Mouse (Mus musculus) heart, embryonic 15.5 days (tissue): ENCODE results near the gene Nup62. TPM values are rescaled to one million over a fixed set of nuclear protein-coding genes. Genes with fewer than 3 reads are reported as not detected.

ENCODE experiments used
- ATAC-seq: fragments of 200-750 bp; cut with Nextera tagmentation; replicated peaks from 2 replicates; pipeline ENCODE4 v1.8.0; 2017; ENCODE audit warnings: low read depth, moderate TSS enrichment; ENCODE audit not compliant: insufficient number of reproducible peaks, insufficient read depth, low FRiP score
- H3K27ac ChIP-seq: fragments of 300-500 bp; sonication (generic); 2 replicates; pipeline ENCODE4 v1.5.1; 2015; ENCODE audit warnings: mild to moderate bottlenecking, inconsistent platforms
- H3K27me3 ChIP-seq: fragments of 300-500 bp; sonication (generic); 2 replicates; pipeline ENCODE4 v1.6.1; 2015; ENCODE audit warnings: inconsistent platforms
- H3K36me3 ChIP-seq: fragments of 300-500 bp; sonication (generic); 2 replicates; pipeline ENCODE4 v1.6.1; 2015; ENCODE audit warnings: mild to moderate bottlenecking, inconsistent platforms
- H3K4me1 ChIP-seq: fragments of 300-500 bp; sonication (generic); replicated peaks from 2 replicates; pipeline ENCODE4 v1.6.1; 2015; ENCODE audit warnings: inconsistent platforms
- H3K4me2 ChIP-seq: fragments of 300-500 bp; sonication (generic); 2 replicates; pipeline ENCODE4 v1.6.1; 2015; ENCODE audit warnings: inconsistent platforms, mild to moderate bottlenecking, moderate library complexity
- H3K4me3 ChIP-seq: fragments of 300-500 bp; sonication (generic); 2 replicates; pipeline ENCODE4 v1.5.1; 2015; ENCODE audit warnings: mild to moderate bottlenecking, inconsistent platforms
- H3K9ac ChIP-seq: fragments of 300-500 bp; sonication (generic); 2 replicates; pipeline ENCODE4 v1.6.1; 2015; ENCODE audit warnings: mild to moderate bottlenecking, inconsistent platforms
- H3K9me3 ChIP-seq: fragments of 300-500 bp; sonication (generic); replicated peaks from 2 replicates; pipeline ENCODE4 v1.6.1; 2016; ENCODE audit warnings: inconsistent platforms
- WGBS: fragments of 180-500 bp; shearing (Covaris S2); methylation state at CpG from one replicate; pipeline ENCODE4 v1.1.7; 2015; ENCODE audit warnings: mixed read lengths; 5-methylcytosine and 5-hydroxymethylcytosine counted together
- polyA plus RNA-seq: library from polyadenylated mRNA; unstranded; fragments of >200 nt; fragmentation: Nextera tagmentation; extraction: Ambion mirVana; gene quantifications from 2 replicates; pipeline ENCODE4 v1.2.1, GENCODE M21; 2015

Nup62 gene
- polyA plus RNA-seq, 1 experiment from 2014 or later: 57.2 TPM

GRCm38 (mm10) chr7:44850146-44850545 lies 34.3 kb downstream of the Nup62 start:
- peak overlapping the region; percentile 87 for H3K4me3 ChIP-seq
- H3K4me2 ChIP-seq: peak overlapping the region; percentile 76
- H3K27ac ChIP-seq: peak overlapping the region; percentile 97
- peaks cover 25% of the 10 kb centered on the region for H3K36me3 ChIP-seq
- peak overlapping the region; percentile 78 for H3K9ac ChIP-seq
- ATAC-seq: peak; percentile 36
- WGBS: under 1% methylated on average over 33 of the region's 33 CpGs
- H3K4me1 ChIP-seq: peaks cover 50% of the 10 kb centered on the region
- H3K27me3 ChIP-seq: no peaks in the 10 kb centered on the region
- H3K9me3 ChIP-seq: no peaks in the 10 kb centered on the region

- Histone ChIP-seq H3K27me3 (no peaks in the 10 kb centered on the region), H3K4me1 (peaks cover 59% of the 10 kb centered on the region), H3K9me3 (no peaks in the 10 kb centered on the region), H3K4me2 (peak overlapping the region; percentile 76), H3K36me3 (peaks cover 16% of the 10 kb centered on the region), H3K4me3 (peak overlapping the region; percentile 87), H3K27ac (peak overlapping the region; percentile 97), H3K9ac (peak overlapping the region; percentile 78)
- no peak for ATAC-seq
- 71% methylated on average over 8 of the region's 8 CpGs for WGBS
These were observed 35.1 kb downstream of the Nup62 start for GRCm38 (mm10) chr7:44850789-44851624.

GRCm38 (mm10) chr7:44851625-44852234 lies 35.8 kb downstream of the Nup62 start:
- peaks cover 64% of the 10 kb centered on the region for H3K4me1 ChIP-seq
- ATAC-seq: no peak
- 0 out of 2 replicates have a peak overlapping the region, but pooled peaks have one; percentile 76 for H3K4me2 ChIP-seq
- no peak overlapping the region for H3K27ac ChIP-seq
- H3K27me3 ChIP-seq: no peaks in the 10 kb centered on the region
- H3K36me3 ChIP-seq: peaks cover 9% of the 10 kb centered on the region
- no peaks in the 10 kb centered on the region for H3K9me3 ChIP-seq
- 91% methylated on average over 12 of the region's 12 CpGs for WGBS
- H3K9ac ChIP-seq: no peak overlapping the region
- H3K4me3 ChIP-seq: no peak overlapping the region

- ATAC-seq: no peak
- no peak overlapping the region for H3K4me3 ChIP-seq
- no peaks in the 10 kb centered on the region for H3K27me3 ChIP-seq
- H3K27ac ChIP-seq: no peak overlapping the region
- no peak overlapping the region for H3K4me2 ChIP-seq
- 86% methylated on average over 36 of the region's 36 CpGs for WGBS
- no peaks in the 10 kb centered on the region for H3K9me3 ChIP-seq
- H3K9ac ChIP-seq: no peak overlapping the region
- peaks cover 63% of the 10 kb centered on the region for H3K4me1 ChIP-seq
- peaks cover 7% of the 10 kb centered on the region for H3K36me3 ChIP-seq
These were observed 36.6 kb downstream of the Nup62 start for GRCm38 (mm10) chr7:44852259-44853027.

- no peak overlapping the region for H3K27ac ChIP-seq
- no peak for ATAC-seq
- H3K4me1 ChIP-seq: peaks cover 63% of the 10 kb centered on the region
- H3K27me3 ChIP-seq: no peaks in the 10 kb centered on the region
- H3K9ac ChIP-seq: no peak overlapping the region
- WGBS: 88% methylated on average over 2 of the region's 2 CpGs
- peaks cover 7% of the 10 kb centered on the region for H3K36me3 ChIP-seq
- H3K9me3 ChIP-seq: no peaks in the 10 kb centered on the region
- no peak overlapping the region for H3K4me2 ChIP-seq
- no peak overlapping the region for H3K4me3 ChIP-seq
These were observed 37.2 kb downstream of the Nup62 start for GRCm38 (mm10) chr7:44853065-44853464.

- 25% methylated on average over 26 of the region's 26 CpGs for WGBS
These were observed 37.9 kb downstream of the Nup62 start for GRCm38 (mm10) chr7:44853596-44854355.

GRCm38 (mm10) chr7:44854356-44855031 lies 38.6 kb downstream of the Nup62 start:
- Histone ChIP-seq H3K4me3 (peak overlapping the region; percentile 67), H3K9me3 (no peaks in the 10 kb centered on the region), H3K27ac (peak overlapping the region; percentile 98), H3K27me3 (no peaks in the 10 kb centered on the region), H3K9ac (peak overlapping the region; percentile 68), H3K4me1 (peaks cover 67% of the 10 kb centered on the region), H3K4me2 (peak overlapping the region; percentile 87), H3K36me3 (peaks cover 7% of the 10 kb centered on the region)
- ATAC-seq: peak; percentile 41
- WGBS: 1% methylated on average over 45 of the region's 45 CpGs

More at GRCm38 (mm10) chr7:44853596-44854355, 37.9 kb downstream of the Nup62 start:
- no peak for ATAC-seq
- Histone ChIP-seq H3K4me2 (peak overlapping the region; percentile 87), H3K9me3 (no peaks in the 10 kb centered on the region), H3K9ac (peak overlapping the region; percentile 68), H3K36me3 (peaks cover 7% of the 10 kb centered on the region), H3K4me1 (peaks cover 67% of the 10 kb centered on the region), H3K27ac (peak overlapping the region; percentile 98), H3K27me3 (no peaks in the 10 kb centered on the region), H3K4me3 (peak overlapping the region; percentile 67)

GRCm38 (mm10) chr7:44855036-44855435 lies 39.1 kb downstream of the Nup62 start:
- H3K4me2 ChIP-seq: peak overlapping the region; percentile 87
- peak overlapping the region; percentile 67 for H3K4me3 ChIP-seq
- H3K4me1 ChIP-seq: peaks cover 70% of the 10 kb centered on the region
- no peaks in the 10 kb centered on the region for H3K9me3 ChIP-seq
- peak overlapping the region; percentile 68 for H3K9ac ChIP-seq
- WGBS: 38% methylated on average over 10 of the region's 10 CpGs
- H3K27ac ChIP-seq: peak overlapping the region; percentile 98
- H3K36me3 ChIP-seq: peaks cover 7% of the 10 kb centered on the region
- H3K27me3 ChIP-seq: no peaks in the 10 kb centered on the region
- no peak for ATAC-seq

GRCm38 (mm10) chr7:44856265-44856916 lies 40.5 kb downstream of the Nup62 start:
- peaks cover 71% of the 10 kb centered on the region for H3K4me1 ChIP-seq
- no peak for ATAC-seq
- 54% methylated on average over 9 of the region's 9 CpGs for WGBS

GRCm38 (mm10) chr7:44857042-44857552 lies 41.2 kb downstream of the Nup62 start, which contains the start of gene Pnkp:
Gene Pnkp, plus strand, starts transcription at chr7:44857139.
- WGBS: 0% methylated on average over 32 of the region's 32 CpGs
- H3K4me1 ChIP-seq: peaks cover 70% of the 10 kb centered on the region

More at GRCm38 (mm10) chr7:44856265-44856916, 40.5 kb downstream of the Nup62 start:
- H3K4me3 ChIP-seq: peak overlapping the region; percentile 86
- no peaks in the 10 kb centered on the region for H3K9me3 ChIP-seq
- no peaks in the 10 kb centered on the region for H3K27me3 ChIP-seq
- H3K36me3 ChIP-seq: peaks cover 7% of the 10 kb centered on the region
- peak overlapping the region; percentile 88; the same call in 1 of the 2 replicates for H3K9ac ChIP-seq
- peak overlapping the region; percentile 95 for H3K4me2 ChIP-seq
- H3K27ac ChIP-seq: peak overlapping the region; percentile 93

More at GRCm38 (mm10) chr7:44857042-44857552, 41.2 kb downstream of the Nup62 start, which contains the start of gene Pnkp:
- Histone ChIP-seq H3K9ac (peak within 1 kb of the TSS; percentile 88), H3K36me3 (peaks cover 11% of the 10 kb centered on the region), H3K27me3 (no peaks in the 10 kb centered on the region), H3K27ac (peak within 1 kb of the TSS; percentile 93), H3K4me2 (peak within 1 kb of the TSS; percentile 95), H3K9me3 (no peaks in the 10 kb centered on the region), H3K4me3 (peak within 1 kb of the TSS; percentile 86)
- peak; percentile 8 for ATAC-seq
